Mouse (Mus musculus) liver, adult 2 months (tissue): ENCODE results near the gene Myt1. TPM values are rescaled to one million over a fixed set of nuclear protein-coding genes. Genes with fewer than 3 reads are reported as not detected.

Experiments used
- DNase-seq: peaks from one replicate; pipeline ENCODE4 v3.0.0-alpha.2; 2011; ENCODE audit warnings: low read depth, low spot score; ENCODE audit errors: extremely low read depth
- H3K27ac ChIP-seq: fragments of 200-500 bp; replicated peaks from 2 replicates; pipeline ENCODE4 v1.5.1; 2012; ENCODE audit warnings: low read depth, mild to moderate bottlenecking, control low read depth, inconsistent platforms, low read length; ENCODE audit not compliant: insufficient read depth
- H3K27me3 ChIP-seq: fragments of 200-500 bp; 2 replicates; pipeline ENCODE4 v1.6.1; 2012; ENCODE audit warnings: mild to moderate bottlenecking, moderate library complexity, low read length, inconsistent platforms; ENCODE audit not compliant: control insufficient read depth, insufficient read depth
- H3K36me3 ChIP-seq: fragments of 200-500 bp; 2 replicates; pipeline ENCODE4 v1.6.1; 2012; ENCODE audit warnings: low read length, inconsistent platforms; ENCODE audit not compliant: control insufficient read depth, insufficient read depth
- H3K4me1 ChIP-seq: fragments of 200-500 bp; 2 replicates; pipeline ENCODE4 v1.6.1; 2011; ENCODE audit warnings: low read length; ENCODE audit not compliant: control insufficient read depth, insufficient read depth
- H3K4me3 ChIP-seq: fragments of 200-500 bp; 2 replicates; pipeline ENCODE4 v1.5.1; 2011; ENCODE audit warnings: low read depth, mild to moderate bottlenecking, control low read depth, low read length, moderate library complexity; ENCODE audit not compliant: insufficient read depth
- H3K79me2 ChIP-seq: fragments of 200-500 bp; 2 replicates; pipeline ENCODE4 v1.6.1; 2012; ENCODE audit warnings: inconsistent platforms, mild to moderate bottlenecking, low read length, moderate library complexity; ENCODE audit not compliant: control insufficient read depth, insufficient read depth
- H3K9ac ChIP-seq: fragments of 200-500 bp; 2 replicates; pipeline ENCODE4 v1.6.1; 2012; ENCODE audit warnings: low read depth, mild to moderate bottlenecking, control low read depth, inconsistent platforms, low read length
- CTCF ChIP-seq: fragments of 200-500 bp; IDR thresholded peaks from 2 replicates; pipeline ENCODE4 v1.5.1; 2011; ENCODE audit warnings: low read depth, low read length, control low read depth
- POLR2A ChIP-seq: fragments of 200-500 bp; IDR thresholded peaks from 2 replicates; pipeline ENCODE4 v1.6.1; 2011; ENCODE audit warnings: low read length, control low read depth; ENCODE audit not compliant: insufficient read depth; ENCODE audit errors: extremely low read depth
- WGBS: fragments of 180-500 bp; shearing (Covaris S2); methylation state at CpG from one replicate; pipeline ENCODE4 v1.1.7; 2018; 5-methylcytosine and 5-hydroxymethylcytosine counted together
- polyA plus RNA-seq: library from polyadenylated mRNA; depleted of rRNA; stranded (reverse); fragments of >200 nt; gene quantifications from 2 replicates; pipeline ENCODE4 v1.2.3, GENCODE M21; 2012
- total RNA-seq: library from RNA; depleted of rRNA; stranded (reverse); fragments of >200 nt; gene quantifications from 2 replicates; pipeline ENCODE4 v1.2.3, GENCODE M21; 2014

Gene Myt1
- total and polyA plus RNA-seq, 2 experiments: not detected

DNA sequence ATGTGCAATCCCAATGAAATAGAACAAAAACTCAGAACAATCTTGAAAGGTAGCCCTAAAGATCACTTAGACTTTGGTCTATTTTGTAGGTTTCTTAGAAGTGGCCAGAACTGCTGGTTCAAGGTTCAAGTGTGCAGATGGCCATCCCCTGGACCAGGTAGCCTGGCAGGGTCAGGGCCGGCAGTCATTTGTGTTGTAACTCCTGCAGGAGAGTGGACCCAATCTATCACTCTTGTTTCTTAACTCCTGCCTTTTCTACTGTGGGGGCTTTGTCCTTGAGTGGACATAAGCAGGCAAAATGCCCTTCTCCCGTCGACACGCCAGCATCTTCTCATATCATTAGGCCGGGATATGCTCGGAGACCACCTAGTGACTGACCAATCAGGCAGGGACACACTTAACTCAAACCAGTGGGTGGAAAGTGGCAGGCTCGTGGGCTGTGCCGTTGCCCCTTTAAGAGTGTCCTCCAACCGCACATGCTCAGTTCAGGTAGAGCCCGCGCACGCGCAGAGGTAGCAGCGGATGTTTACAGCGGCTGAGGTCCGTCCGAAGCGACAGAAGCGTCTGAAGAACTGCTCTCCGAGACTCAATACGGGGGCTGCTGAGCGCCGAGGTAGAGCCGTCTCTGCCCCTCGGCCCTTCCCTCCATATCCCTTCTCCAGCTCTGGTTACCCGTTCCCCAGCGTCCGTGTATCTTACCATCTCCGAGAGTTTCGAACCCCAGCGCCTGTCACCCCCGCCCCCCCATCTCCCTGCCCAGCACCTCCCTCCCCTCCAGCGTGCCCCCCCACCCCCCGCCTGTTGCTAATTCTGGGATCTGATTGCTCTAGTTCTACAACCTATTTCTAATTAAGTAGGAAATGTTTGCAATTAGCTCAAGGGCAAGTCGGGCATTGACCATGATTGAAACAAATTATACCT lies 74.5 kb downstream of the Myt1 start, which contains the start of gene Pcmtd2:
Pcmtd2 (plus strand) TSS at position 483 of the 921 bp plus-strand sequence.
- peak; percentile 81 for DNase-seq
- H3K4me1 ChIP-seq: peaks cover 4% of the 10 kb centered on the region; the same call in 1 of the 2 replicates
- WGBS: under 1% methylated on average over 35 of the region's 35 CpGs
- peaks cover 18% of the 10 kb centered on the region for H3K36me3 ChIP-seq
- H3K79me2 ChIP-seq: peaks cover 4% of the 10 kb centered on the region; the same call in 1 of the 2 replicates
- peak within 1 kb of the TSS; percentile 82 for H3K9ac ChIP-seq
- TF ChIP-seq POLR2A (peak; percentile 93), CTCF (no peak)
- no peaks in the 10 kb centered on the region for H3K27me3 ChIP-seq
- peak within 1 kb of the TSS; percentile 82 for H3K4me3 ChIP-seq
- H3K27ac ChIP-seq: peak within 1 kb of the TSS; percentile 69

DNA sequence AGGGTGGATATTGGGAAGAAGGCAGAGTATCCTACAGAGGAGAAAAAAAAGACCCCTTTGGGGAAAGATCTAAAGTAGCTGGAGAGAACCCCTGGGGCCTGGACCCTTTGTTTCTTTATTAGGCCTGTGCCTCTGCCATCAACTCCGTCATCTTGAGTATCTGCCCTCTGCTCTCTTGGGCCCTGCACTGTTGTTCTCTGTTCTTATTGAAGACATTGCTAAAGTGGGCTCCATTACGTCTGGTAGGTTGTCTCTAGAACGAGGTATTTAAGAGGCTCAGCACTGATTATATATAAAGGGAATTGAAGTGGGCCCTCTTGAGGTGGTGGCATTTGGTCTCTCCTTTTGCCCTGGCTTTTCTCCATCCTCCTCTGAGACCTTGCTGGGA lies 75.2 kb downstream of the Myt1 start:
- peaks cover 20% of the 10 kb centered on the region for H3K36me3 ChIP-seq
- DNase-seq: peak; percentile 23
- TF ChIP-seq CTCF (no peak), POLR2A (no peak)
- no peaks in the 10 kb centered on the region for H3K27me3 ChIP-seq
- peaks cover 4% of the 10 kb centered on the region; the same call in 1 of the 2 replicates for H3K79me2 ChIP-seq
- peak overlapping the region; percentile 82 for H3K9ac ChIP-seq
- no peak overlapping the region for H3K27ac ChIP-seq
- H3K4me1 ChIP-seq: peaks cover 4% of the 10 kb centered on the region; the same call in 1 of the 2 replicates
- H3K4me3 ChIP-seq: peak overlapping the region; percentile 82
- WGBS: 2% methylated on average over 3 of the region's 3 CpGs

DNA sequence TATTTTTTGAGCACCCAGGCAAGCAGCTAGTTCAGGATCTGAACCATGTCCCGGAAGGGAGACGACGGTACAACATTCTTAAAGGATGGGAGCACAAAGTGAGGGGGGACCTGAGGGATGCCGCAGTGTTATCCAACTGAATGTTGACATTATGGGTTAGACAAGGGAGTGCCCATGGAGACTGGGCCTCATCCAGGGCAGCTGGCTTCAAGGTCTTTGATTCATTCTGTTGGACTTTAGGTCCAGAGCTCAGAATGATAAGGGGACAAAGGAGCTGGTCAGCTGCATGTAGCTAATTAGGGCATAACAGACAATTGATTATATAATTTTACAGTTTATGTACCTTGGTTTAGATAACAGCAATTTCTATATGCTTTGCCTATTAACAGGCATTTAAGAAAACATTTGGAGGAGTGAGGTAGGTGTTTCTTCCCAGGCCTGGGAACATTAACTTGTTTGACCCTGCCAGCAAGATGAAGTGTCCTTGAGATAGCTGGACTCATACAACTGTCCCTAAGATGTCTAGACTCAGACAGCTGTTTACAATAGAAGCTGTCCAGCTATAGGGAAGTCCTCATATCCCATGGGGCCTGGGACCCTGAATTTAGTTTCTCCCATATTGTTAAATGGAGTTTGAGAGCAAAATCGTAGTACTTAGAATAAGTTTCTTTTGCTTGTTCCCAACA lies 82.7 kb downstream of the Myt1 start:
- TF ChIP-seq CTCF (no peak), POLR2A (no peak)
- Histone ChIP-seq H3K36me3 (peaks cover 61% of the 10 kb centered on the region), H3K4me3 (no peak overlapping the region), H3K79me2 (no peaks in the 10 kb centered on the region; the same call in 1 of the 2 replicates), H3K27me3 (no peaks in the 10 kb centered on the region), H3K27ac (no peak overlapping the region), H3K4me1 (no peaks in the 10 kb centered on the region; the same call in 1 of the 2 replicates), H3K9ac (no peak overlapping the region)
- 84% methylated on average over 5 of the region's 5 CpGs for WGBS
- DNase-seq: peak; percentile 37

DNA sequence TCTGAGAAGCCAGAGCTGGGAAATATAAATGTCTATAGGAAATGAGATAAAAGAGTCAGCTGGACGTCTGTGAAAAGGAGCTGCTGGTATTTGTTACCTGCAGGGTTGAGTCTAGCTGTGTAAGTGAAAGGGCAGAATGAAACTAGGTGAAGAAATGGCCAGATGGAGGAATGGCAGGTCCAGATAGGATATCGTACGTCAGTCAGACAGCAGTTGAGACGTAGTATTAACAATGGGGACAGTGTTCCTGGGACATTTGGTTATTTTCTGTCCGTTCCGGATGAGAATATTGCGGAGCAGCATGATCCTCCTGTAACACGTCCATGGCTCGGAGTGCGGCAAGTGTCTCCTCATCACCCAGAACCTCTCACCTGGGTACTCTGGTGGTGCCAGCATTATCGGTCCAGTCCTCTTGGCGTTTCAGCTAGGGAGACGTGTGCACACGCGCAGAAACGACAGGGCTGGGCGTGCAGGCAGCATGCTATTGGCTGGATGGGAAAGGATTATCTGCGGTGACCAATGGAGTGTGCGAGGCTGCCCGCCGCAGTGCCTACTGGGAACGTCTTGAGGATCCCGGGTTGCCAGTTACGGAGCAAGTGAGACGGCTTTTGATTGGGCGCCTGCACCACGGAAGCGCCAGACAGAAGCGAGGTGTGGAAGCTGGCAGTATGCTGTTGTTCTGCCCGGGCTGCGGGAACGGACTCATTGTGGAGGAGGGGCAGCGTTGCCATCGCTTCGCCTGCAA lies 100.8 kb downstream of the Myt1 start, which contains the start of gene Polr3k:
Polr3k (plus strand) TSS at position 547 of the 745 bp plus-strand sequence.
- Histone ChIP-seq H3K27ac (peak within 1 kb of the TSS; percentile 10; the same call in 1 of the 2 replicates), H3K9ac (peak within 1 kb of the TSS; percentile 68), H3K36me3 (peaks cover 9% of the 10 kb centered on the region), H3K27me3 (no peaks in the 10 kb centered on the region), H3K4me1 (peaks cover 6% of the 10 kb centered on the region), H3K79me2 (no peaks in the 10 kb centered on the region; the same call in 1 of the 2 replicates), H3K4me3 (peak within 1 kb of the TSS; percentile 81)
- TF ChIP-seq CTCF: no peak
- peak; percentile 30; the same call in 1 of the 2 replicates for TF ChIP-seq POLR2A
- under 1% methylated on average over 35 of the region's 35 CpGs for WGBS
- DNase-seq: peak; percentile 95

DNA sequence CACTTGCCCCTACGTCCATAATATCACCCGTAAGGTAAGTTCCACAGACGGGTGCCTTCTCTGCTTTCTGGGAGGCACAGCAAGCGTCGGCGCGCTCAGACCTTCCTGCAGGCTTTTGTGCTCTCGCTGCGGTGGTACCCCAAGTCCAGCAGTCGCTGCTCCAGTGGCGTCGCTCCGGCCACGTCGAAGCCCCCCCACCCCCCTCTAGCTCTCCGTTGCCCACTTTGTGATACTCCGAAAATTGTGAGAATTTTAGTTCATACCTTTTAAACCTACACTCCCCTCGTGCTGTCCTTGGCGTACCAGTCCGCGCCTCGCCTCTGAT lies 101.4 kb downstream of the Myt1 start:
- DNase-seq: no peak
- peak overlapping the region; percentile 10; the same call in 1 of the 2 replicates for H3K27ac ChIP-seq
- peaks cover 10% of the 10 kb centered on the region for H3K36me3 ChIP-seq
- TF ChIP-seq POLR2A (no peak), CTCF (no peak)
- WGBS: under 1% methylated on average over 22 of the region's 22 CpGs
- no peaks in the 10 kb centered on the region for H3K27me3 ChIP-seq
- peak overlapping the region; percentile 68 for H3K9ac ChIP-seq
- peak overlapping the region; percentile 81 for H3K4me3 ChIP-seq
- H3K4me1 ChIP-seq: peaks cover 6% of the 10 kb centered on the region
- no peaks in the 10 kb centered on the region; the same call in 1 of the 2 replicates for H3K79me2 ChIP-seq
